Mouse (Mus musculus): ENCODE measurements at regions not wholly inside any gene's neighbourhood (a gene's known extent, or its start where the extent isn't known, plus 50 kb on each side); places are given as distances from the start of the nearest gene placed in this dataset.

GRCm38 (mm10) chr7:136708004-136708435 lies 186.4 kb upstream of the Mgmt start:
- Histone ChIP-seq H3K9ac (no peak overlapping the region), H3K4me3 (no peak overlapping the region), H3K9me3 (no peaks in the 10 kb centered on the region), H3K4me2 (no peak overlapping the region), H3K27me3 (peaks cover 5% of the 10 kb centered on the region; the same call in 1 of the 2 replicates), H3K36me3 (no peaks in the 10 kb centered on the region), H3K27ac (no peak overlapping the region), H3K4me1 (no peaks in the 10 kb centered on the region)
- no peak for ATAC-seq (ENCODE audit: borderline replicate concordance, extremely low read depth, low FRiP score, low TSS enrichment)
- 35% methylated on average over 5 of the region's 5 CpGs for WGBS

- no peak overlapping the region for H3K4me2 ChIP-seq
- no peak overlapping the region for H3K27ac ChIP-seq
- WGBS, result 91% methylated on average over 3 of the region's 3 CpGs
- H3K9me3 ChIP-seq, result no peaks in the 10 kb centered on the region
- H3K36me3 ChIP-seq, result no peaks in the 10 kb centered on the region
- no peak overlapping the region for H3K9ac ChIP-seq
- H3K4me3 ChIP-seq, result no peak overlapping the region
- H3K27me3 ChIP-seq, result no peaks in the 10 kb centered on the region
- ATAC-seq (ENCODE audit: borderline replicate concordance, extremely low read depth, low FRiP score, low TSS enrichment), result no peak
- H3K4me1 ChIP-seq, result no peaks in the 10 kb centered on the region
Measured at GRCm38 (mm10) chr7:136710653-136711052, 183.8 kb upstream of the Mgmt start.

- H3K9me3 ChIP-seq, result no peaks in the 10 kb centered on the region
- no peak overlapping the region for H3K4me2 ChIP-seq
- H3K27me3 ChIP-seq, result no peaks in the 10 kb centered on the region
- H3K36me3 ChIP-seq, result no peaks in the 10 kb centered on the region
- H3K4me3 ChIP-seq, result no peak overlapping the region
- 39% methylated on average over 16 of the region's 16 CpGs for WGBS
- ATAC-seq (ENCODE audit: borderline replicate concordance, extremely low read depth, low FRiP score, low TSS enrichment), result no peak; the same call in 1 of the 2 replicates
- H3K27ac ChIP-seq, result 0 out of 2 replicates have a peak overlapping the region, but pooled peaks have one; percentile 18
- no peaks in the 10 kb centered on the region for H3K4me1 ChIP-seq
- H3K9ac ChIP-seq, result no peak overlapping the region
Measured at GRCm38 (mm10) chr7:136712962-136713640, 181.3 kb upstream of the Mgmt start.

GRCm38 (mm10) chr7:136727628-136728402 lies 166.6 kb upstream of the Mgmt start:
- ATAC-seq (ENCODE audit: borderline replicate concordance, extremely low read depth, low FRiP score, low TSS enrichment), result no peak
- Histone ChIP-seq H3K4me3 (no peak overlapping the region), H3K27me3 (no peaks in the 10 kb centered on the region), H3K4me2 (no peak overlapping the region), H3K9me3 (no peaks in the 10 kb centered on the region), H3K9ac (no peak overlapping the region), H3K36me3 (no peaks in the 10 kb centered on the region), H3K27ac (no peak overlapping the region), H3K4me1 (no peaks in the 10 kb centered on the region)
- WGBS, result 72% methylated on average over 1 of the region's 1 CpGs

- 60% methylated on average over 2 of the region's 2 CpGs for WGBS
- no peaks in the 10 kb centered on the region for H3K9me3 ChIP-seq
- ATAC-seq (ENCODE audit: borderline replicate concordance, extremely low read depth, low FRiP score, low TSS enrichment), result no peak
Measured at GRCm38 (mm10) chr7:136742171-136742570, 152.2 kb upstream of the Mgmt start.

GRCm38 (mm10) chr7:136745412-136745811 lies 149.0 kb upstream of the Mgmt start:
- WGBS, result 84% methylated on average over 8 of the region's 8 CpGs
- Histone ChIP-seq H3K4me1 (no peaks in the 10 kb centered on the region), H3K9me3 (no peaks in the 10 kb centered on the region), H3K27ac (no peak overlapping the region), H3K27me3 (no peaks in the 10 kb centered on the region), H3K36me3 (no peaks in the 10 kb centered on the region), H3K9ac (no peak overlapping the region), H3K4me3 (no peak overlapping the region), H3K4me2 (no peak overlapping the region)
- no peak for ATAC-seq (ENCODE audit: borderline replicate concordance, extremely low read depth, low FRiP score, low TSS enrichment)

More at GRCm38 (mm10) chr7:136742171-136742570, 152.2 kb upstream of the Mgmt start:
- H3K4me2 ChIP-seq, result no peak overlapping the region
- no peak overlapping the region for H3K27ac ChIP-seq
- H3K36me3 ChIP-seq, result no peaks in the 10 kb centered on the region
- no peak overlapping the region for H3K4me3 ChIP-seq
- no peak overlapping the region for H3K9ac ChIP-seq
- H3K27me3 ChIP-seq, result no peaks in the 10 kb centered on the region
- H3K4me1 ChIP-seq, result no peaks in the 10 kb centered on the region

GRCm38 (mm10) chr7:136751477-136751876 lies 142.9 kb upstream of the Mgmt start:
- Histone ChIP-seq H3K4me3 (no peak overlapping the region), H3K4me1 (no peaks in the 10 kb centered on the region), H3K9ac (no peak overlapping the region), H3K4me2 (no peak overlapping the region), H3K36me3 (no peaks in the 10 kb centered on the region), H3K27me3 (no peaks in the 10 kb centered on the region), H3K27ac (no peak overlapping the region), H3K9me3 (no peaks in the 10 kb centered on the region)
- WGBS, result 74% methylated on average over 4 of the region's 4 CpGs
- no peak for ATAC-seq (ENCODE audit: borderline replicate concordance, extremely low read depth, low FRiP score, low TSS enrichment)

- Histone ChIP-seq H3K27me3 (no peaks in the 10 kb centered on the region), H3K36me3 (no peaks in the 10 kb centered on the region), H3K27ac (no peak overlapping the region), H3K4me3 (no peak overlapping the region), H3K4me1 (no peaks in the 10 kb centered on the region), H3K4me2 (no peak overlapping the region), H3K9me3 (no peaks in the 10 kb centered on the region), H3K9ac (no peak overlapping the region)
- 62% methylated on average over 6 of the region's 6 CpGs for WGBS
- ATAC-seq (ENCODE audit: borderline replicate concordance, extremely low read depth, low FRiP score, low TSS enrichment), result no peak
Measured at GRCm38 (mm10) chr7:136754821-136755220, 139.6 kb upstream of the Mgmt start.

GRCm38 (mm10) chr7:136765026-136765425 lies 129.4 kb upstream of the Mgmt start:
- Histone ChIP-seq H3K4me3 (no peak overlapping the region), H3K9ac (no peak overlapping the region), H3K36me3 (no peaks in the 10 kb centered on the region), H3K4me1 (no peaks in the 10 kb centered on the region), H3K9me3 (no peaks in the 10 kb centered on the region), H3K4me2 (no peak overlapping the region), H3K27me3 (no peaks in the 10 kb centered on the region), H3K27ac (no peak overlapping the region)
- WGBS, result 43% methylated on average over 7 of the region's 7 CpGs
- no peak for ATAC-seq (ENCODE audit: borderline replicate concordance, extremely low read depth, low FRiP score, low TSS enrichment)

GRCm38 (mm10) chr7:136767231-136767630 lies 127.2 kb upstream of the Mgmt start:
- H3K36me3 ChIP-seq, result no peaks in the 10 kb centered on the region
- H3K4me3 ChIP-seq, result no peak overlapping the region
- H3K27me3 ChIP-seq, result no peaks in the 10 kb centered on the region
- H3K9me3 ChIP-seq, result no peaks in the 10 kb centered on the region
- 51% methylated on average over 9 of the region's 9 CpGs for WGBS
- H3K27ac ChIP-seq, result no peak overlapping the region
- H3K4me2 ChIP-seq, result no peak overlapping the region
- H3K4me1 ChIP-seq, result no peaks in the 10 kb centered on the region
- no peak for ATAC-seq (ENCODE audit: borderline replicate concordance, extremely low read depth, low FRiP score, low TSS enrichment)
- no peak overlapping the region for H3K9ac ChIP-seq

GRCm38 (mm10) chr7:136780708-136781107 lies 113.7 kb upstream of the Mgmt start:
- Histone ChIP-seq H3K9me3 (no peaks in the 10 kb centered on the region), H3K9ac (no peak overlapping the region), H3K4me2 (no peak overlapping the region), H3K4me1 (no peaks in the 10 kb centered on the region), H3K36me3 (no peaks in the 10 kb centered on the region), H3K27me3 (no peaks in the 10 kb centered on the region), H3K4me3 (no peak overlapping the region), H3K27ac (no peak overlapping the region)
- WGBS, result 79% methylated on average over 11 of the region's 11 CpGs
- ATAC-seq (ENCODE audit: borderline replicate concordance, extremely low read depth, low FRiP score, low TSS enrichment), result no peak

GRCm38 (mm10) chr7:136791162-136791561 lies 103.3 kb upstream of the Mgmt start:
- Histone ChIP-seq H3K9me3 (no peaks in the 10 kb centered on the region), H3K36me3 (no peaks in the 10 kb centered on the region), H3K27ac (no peak overlapping the region), H3K9ac (no peak overlapping the region), H3K4me2 (no peak overlapping the region), H3K4me1 (no peaks in the 10 kb centered on the region), H3K4me3 (no peak overlapping the region), H3K27me3 (no peaks in the 10 kb centered on the region; the same call in 1 of the 2 replicates)
- no peak for ATAC-seq (ENCODE audit: borderline replicate concordance, extremely low read depth, low FRiP score, low TSS enrichment)
- 64% methylated on average over 2 of the region's 2 CpGs for WGBS
